Mouse (Mus musculus) brain, adult 2 months (tissue): ENCODE measurements around the gene Sytl5.
A peak's percentile ranks its signal among the peaks of the same experiment; 100 is the strongest.

Experiments
- DNase-seq: peaks from one replicate; pipeline ENCODE4 v3.0.0; 2011; ENCODE audit warnings: low read depth, low spot score

The Sytl5 gene

GRCm38 (mm10) chrX:9885322-9885721 lies at the start of gene Sytl5:
Gene Sytl5 (plus strand): TSS chrX:9885622.
- no peak for DNase-seq

GRCm38 (mm10) chrX:9846628-9847027 lies 38.8 kb upstream of the Sytl5 start, which contains the start of gene Hypm:
Gene Hypm (plus strand): TSS chrX:9846928.
- no peak for DNase-seq

DNA sequence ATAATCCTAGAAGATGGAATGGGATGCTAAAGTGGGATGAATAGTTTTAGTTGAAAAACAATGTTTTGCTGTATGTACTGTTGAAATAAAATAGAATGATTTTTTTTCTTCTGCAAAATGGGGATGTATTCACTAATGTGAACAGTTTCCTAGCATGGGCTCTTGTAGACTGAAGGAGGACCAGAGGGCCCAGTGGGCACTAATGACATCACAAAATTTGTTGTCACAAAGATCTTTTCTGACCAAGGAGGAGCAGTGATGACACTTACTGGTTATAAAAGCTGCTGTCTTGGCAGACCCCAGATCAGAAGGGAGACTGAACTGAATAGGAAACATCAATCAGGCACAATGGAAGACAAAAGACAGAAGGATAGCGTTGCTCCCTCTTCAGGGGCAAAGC lies 36.0 kb upstream of the Sytl5 start, which contains the start of gene H2al3:
Gene H2al3, plus strand, starts transcription at position 301 of the 400 bp plus-strand sequence.
- DNase-seq = no peak

- DNase-seq = no peak
These were observed 23.6 kb upstream of the Sytl5 start for GRCm38 (mm10) chrX:9861859-9862258.

DNA sequence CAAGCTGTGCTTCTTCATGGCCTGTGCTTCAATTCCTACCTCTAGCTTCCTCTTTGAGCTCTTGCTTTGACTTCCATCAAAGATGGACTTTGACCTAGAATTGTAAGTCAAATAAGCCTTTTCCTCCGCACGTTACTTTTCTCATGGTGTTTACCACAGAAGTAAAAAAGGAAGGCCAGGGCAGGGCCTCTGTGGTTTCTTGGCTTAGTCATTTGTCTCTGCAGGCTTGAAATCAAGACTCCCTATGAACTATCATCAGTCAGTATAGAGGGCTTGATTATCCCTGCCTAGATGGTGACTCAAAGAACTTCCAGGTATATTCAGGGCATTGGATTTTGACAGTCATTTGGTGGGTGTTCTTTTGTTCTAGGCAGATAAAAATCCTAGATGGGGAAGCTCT lies 9.9 kb upstream of the Sytl5 start:
- no peak for DNase-seq

DNA sequence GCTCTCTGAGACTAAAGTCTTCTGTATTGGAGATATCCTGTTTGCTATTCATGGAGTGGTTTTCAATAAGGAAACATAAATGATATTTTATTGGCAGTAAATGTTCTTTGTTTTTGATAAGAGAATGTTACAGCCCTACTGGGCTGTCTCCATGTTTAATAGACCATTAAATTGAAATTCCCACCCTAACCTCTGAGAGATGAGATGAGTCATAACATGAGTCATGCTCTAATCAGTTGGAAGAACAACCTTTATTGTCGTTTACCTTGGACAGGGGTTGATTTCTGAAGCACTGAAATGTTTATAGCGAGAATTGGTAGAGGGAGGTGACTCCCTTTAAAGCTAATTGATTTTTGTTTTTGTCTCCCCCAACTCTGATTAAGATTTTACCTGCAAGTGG lies 24.1 kb downstream of the Sytl5 start:
- DNase-seq = no peak

DNA sequence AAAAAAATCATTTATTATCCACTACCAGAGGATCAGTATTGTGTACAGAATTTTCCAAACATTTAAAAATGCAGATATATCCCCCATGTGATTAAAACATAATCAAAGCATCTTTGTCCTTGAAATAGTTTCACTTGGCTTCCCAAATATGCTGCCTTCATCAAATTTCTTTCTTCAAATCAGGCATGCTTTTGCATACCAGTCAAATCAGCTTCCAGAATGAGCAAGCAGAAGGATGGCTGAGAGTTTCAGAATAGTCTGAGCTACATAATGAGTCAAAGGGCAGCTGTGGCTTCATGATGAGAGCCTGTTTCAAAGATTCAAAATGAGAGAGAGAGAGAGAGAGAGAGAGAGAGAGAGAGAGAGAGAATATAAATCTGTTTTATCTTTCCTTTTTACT lies 48.4 kb downstream of the Sytl5 start:
- DNase-seq = peak; percentile 12

DNA sequence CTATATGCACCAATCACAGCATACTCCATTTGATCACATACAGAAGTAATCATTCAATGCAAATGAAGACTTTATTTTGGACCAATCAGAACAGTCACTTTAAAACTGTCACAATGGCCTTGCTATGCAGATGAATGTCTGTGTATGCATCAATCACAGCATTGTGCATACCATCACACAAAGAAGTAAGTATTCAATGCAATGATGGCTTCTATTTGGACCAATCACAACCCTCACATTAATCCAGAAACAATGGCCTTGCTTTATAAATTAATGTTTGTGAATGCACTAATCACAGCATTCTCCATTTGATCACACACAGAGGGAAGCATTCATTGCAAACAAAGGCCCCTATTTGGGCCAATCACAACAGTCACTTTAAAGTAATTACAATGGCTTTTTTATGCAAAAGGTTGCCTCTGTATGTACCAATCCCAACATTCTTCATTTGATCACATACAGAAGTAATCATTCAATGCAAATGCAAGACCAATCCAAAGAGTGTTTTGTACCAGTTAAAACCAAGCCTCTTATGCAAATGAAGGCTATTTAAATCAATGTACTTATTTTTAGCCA lies 98.8 kb downstream of the Sytl5 start:
- peak; percentile 2 for DNase-seq

DNA sequence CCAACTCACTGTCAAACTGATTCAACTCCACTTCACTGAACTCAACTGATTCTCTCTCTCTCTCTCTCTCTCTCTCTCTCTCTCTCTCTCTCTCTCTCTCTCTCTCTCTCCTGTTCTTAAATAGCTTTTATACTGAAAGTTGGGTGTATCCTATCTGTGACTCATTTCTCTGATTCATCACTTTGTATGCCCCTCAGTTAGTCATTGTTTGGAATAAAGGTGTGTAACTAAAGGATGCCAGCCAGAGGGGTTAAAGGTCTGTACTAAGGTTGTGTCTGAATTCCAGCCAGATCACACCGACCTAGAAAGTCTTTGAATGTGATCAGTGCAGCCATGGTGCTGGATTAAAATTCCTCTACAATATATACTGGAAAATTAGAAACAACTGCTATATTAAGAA lies 115.3 kb downstream of the Sytl5 start:
- no peak for DNase-seq

DNA sequence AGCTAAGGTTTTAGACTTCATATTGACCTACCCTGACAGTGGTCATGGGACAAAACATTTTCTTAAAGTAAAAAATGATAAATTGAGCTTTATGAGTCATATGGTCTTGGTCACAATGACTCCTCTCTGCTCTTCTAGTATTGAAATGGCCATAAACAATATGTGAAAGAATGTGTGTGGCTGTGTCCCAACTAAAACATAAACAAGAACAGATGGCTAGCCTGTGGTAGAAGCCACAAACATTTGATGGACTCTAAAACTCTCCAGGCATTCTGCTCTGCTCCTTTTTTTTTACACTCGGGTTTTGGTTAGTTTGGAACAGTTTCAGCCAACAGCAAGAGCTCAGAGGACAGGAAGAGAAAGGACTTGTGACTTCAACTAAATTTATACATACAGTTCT lies 120.5 kb downstream of the Sytl5 start:
- no peak for DNase-seq

GRCm38 (mm10) chrX:10007675-10008270 lies 122.4 kb downstream of the Sytl5 start:
- DNase-seq = no peak

GRCm38 (mm10) chrX:10010202-10010601 lies 124.8 kb downstream of the Sytl5 start:
- peak; percentile 1 for DNase-seq

DNA sequence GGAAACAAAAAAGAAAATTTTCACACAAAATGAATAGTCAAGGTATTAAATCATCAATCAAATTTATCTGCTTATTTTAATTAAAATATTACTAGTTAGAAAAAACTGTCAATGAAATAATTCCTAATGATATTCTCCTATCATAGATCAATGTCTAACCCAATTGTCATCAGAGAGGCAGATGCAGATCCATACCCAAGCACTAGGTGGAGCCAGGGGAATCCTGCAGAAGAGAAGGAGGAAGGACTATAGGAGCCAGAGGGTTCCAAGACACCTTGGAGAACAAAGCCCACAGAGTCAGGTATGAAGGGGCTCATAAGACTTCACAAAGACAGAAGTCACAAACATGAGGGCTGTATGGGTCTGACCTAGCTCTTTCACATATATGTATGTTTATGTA lies 149.2 kb downstream of the Sytl5 start:
- DNase-seq = peak; percentile 6
